ENCODE assay signal across 11 mouse cellular contexts in genomic region chr3:63516279-63516678, GRCm38 (mm10). TPM values are rescaled to one million over a fixed set of nuclear protein-coding genes. Genes with fewer than 3 reads are reported as not detected.
DNase-seq lines count a peak whose midpoint lies in the region.
"Not testable (repeated sequence)": the region's sequence is repeated elsewhere in the genome, so short reads cannot be mapped to it uniquely, and the experiment has no call there.
"Had no signal": no experiment of that assay in that cellular context is flagged by ENCODE, and none has a peak within 500 bp of the region (broad histone marks: within the 10 kb centered on the region; RNA-seq: fewer than 3 reads in every experiment).

No protein-coding gene starts in this region.

- DNase-seq in CD4-positive, CD25-positive, alpha-beta regulatory T cell, adult 2 months (ENCODE audit: low read depth, low spot score): peak; percentile 3
- DNase-seq in adipocyte (ENCODE audit: low spot score): peak; percentile 57
- peak; percentile 6 for DNase-seq in cerebellum, postnatal 14 days
- peak; percentile 20 for DNase-seq in gastrocnemius, postnatal 14 days
- DNase-seq in kidney, postnatal 36 days: peak; percentile 2 to 12
- peak; percentile 26 to 27 for DNase-seq in right cerebral cortex, postnatal 10 days (ENCODE audit: low spot score in 2 of 2)
- peak; percentile 24 for DNase-seq in thymus, postnatal 14 days

- intact Hi-C loops in gastrocnemius, postnatal 14 days (cut with DNase I; ENCODE audit: low total_unique reads): not testable (repeated sequence)

RNA-seq across cellular contexts. Expression of gene Gm34302, which starts 32.6 kb away (rescaled TPM):
- 10 to 100 TPM; 31.2 to 48.6 TPM for total RNA-seq in gastrocnemius, postnatal 14 days (2021)
- total RNA-seq: forebrain, postnatal 0 days; layer of hippocampus, postnatal 25 days; left cerebral cortex, postnatal 14 days; megakaryocyte-erythroid progenitor cell, adult 5-6 weeks had no signal

Comparison
In these comparisons a context has a peak if more than half of its experiments do, and no peak if none do; other contexts are left out.
1. Peak in every context shown above with its lines: DNase-seq.
2. DNase-seq: peak in every context shown above with its lines; median percentile 57 in adipocyte; 26 in right cerebral cortex, postnatal 10 days; 24 in thymus, postnatal 14 days; 20 in gastrocnemius, postnatal 14 days; 7 in kidney, postnatal 36 days; 6 in cerebellum, postnatal 14 days; 3 in CD4-positive, CD25-positive, alpha-beta regulatory T cell, adult 2 months.